Mouse (Mus musculus) ES-E14 (cell line): ENCODE measurements at regions not wholly inside any gene's neighbourhood (a gene's known extent, or its start where the extent isn't known, plus 50 kb on each side); places are given as distances from the start of the nearest gene placed in this dataset.

ENCODE experiments used
- DNase-seq: peaks from one replicate; pipeline ENCODE4 v3.0.0-alpha.2; 2013; ENCODE audit warnings: low read depth, low spot score
- H3K27ac ChIP-seq: 2 replicates; pipeline ENCODE4 v1.5.1; 2012; ENCODE audit warnings: low read depth, mild to moderate bottlenecking, low read length, moderate library complexity, mixed read lengths; ENCODE audit not compliant: poor library complexity, insufficient read depth, severe bottlenecking
- H3K36me3 ChIP-seq: 2 replicates; pipeline ENCODE4 v1.6.1; 2012; ENCODE audit warnings: mild to moderate bottlenecking, low read length, moderate library complexity, mixed read lengths; ENCODE audit not compliant: control insufficient read depth, poor library complexity, insufficient read depth, severe bottlenecking
- H3K4me1 ChIP-seq, 2 experiments: fragments of 150-350 bp in 1 of 2; sonication (generic) in 1 of 2; 2 replicates each; pipeline ENCODE4 v1.6.1; 2012; ENCODE audit warnings: low read length in 2 of 2, mild to moderate bottlenecking in 1 of 2, mixed read lengths in 1 of 2; ENCODE audit not compliant: control insufficient read depth in 2 of 2, insufficient read depth in 2 of 2, poor library complexity in 1 of 2
- H3K4me3 ChIP-seq, 2 experiments: fragments of 150-350 bp in 1 of 2; sonication (generic) in 1 of 2; 2 replicates each; pipeline ENCODE4 v1.5.1; 2012; ENCODE audit warnings: low read length in 2 of 2, low read depth in 1 of 2, mild to moderate bottlenecking in 1 of 2, mixed read lengths in 1 of 2; ENCODE audit not compliant: insufficient read depth in 1 of 2, poor library complexity in 1 of 2, severe bottlenecking in 1 of 2
- H3K9ac ChIP-seq: 2 replicates; pipeline ENCODE4 v1.6.1; 2012; ENCODE audit warnings: low read depth, mild to moderate bottlenecking, low read length, mixed read lengths; ENCODE audit not compliant: poor library complexity, insufficient read depth, severe bottlenecking
- H3K9me3 ChIP-seq: fragments of 150-350 bp; sonication (generic); 2 replicates; pipeline ENCODE4 v1.6.1; 2012; ENCODE audit warnings: low read depth, mild to moderate bottlenecking, low read length; ENCODE audit not compliant: control insufficient read depth, insufficient read depth
- CHD2 ChIP-seq: IDR thresholded peaks from 2 replicates; pipeline ENCODE4 v1.6.1; 2014; ENCODE audit warnings: mild to moderate bottlenecking, low read depth, low read length, inconsistent platforms
- HCFC1 ChIP-seq: IDR thresholded peaks from 2 replicates; pipeline ENCODE4 v1.6.1; 2012; ENCODE audit warnings: low read length, inconsistent platforms, borderline replicate concordance; ENCODE audit not compliant: insufficient read depth
- MAFK ChIP-seq: IDR thresholded peaks from 2 replicates; pipeline ENCODE4 v1.6.1; 2014; ENCODE audit warnings: mild to moderate bottlenecking, low read depth, low read length, inconsistent platforms; ENCODE audit not compliant: insufficient read depth
- ZC3H11A ChIP-seq: IDR thresholded peaks from 2 replicates; pipeline ENCODE4 v1.6.1; 2012; ENCODE audit warnings: low read depth, mild to moderate bottlenecking, inconsistent platforms, low read length, borderline replicate concordance
- ZNF384 ChIP-seq: IDR thresholded peaks from 2 replicates; pipeline ENCODE4 v1.6.1; 2012; ENCODE audit warnings: low read depth, low read length, inconsistent platforms
- in situ Hi-C, 2 experiments: fragments of 600-800 bp; cut with MboI; formaldehyde crosslinking; loops; one replicate each; pipeline ENCODE4 v1.15.1; 2025; ENCODE audit warnings: low sequenced_read_pairs in 2 of 2, inconsistent platforms in 1 of 2; ENCODE audit not compliant: unreplicated experiment in 2 of 2

DNA sequence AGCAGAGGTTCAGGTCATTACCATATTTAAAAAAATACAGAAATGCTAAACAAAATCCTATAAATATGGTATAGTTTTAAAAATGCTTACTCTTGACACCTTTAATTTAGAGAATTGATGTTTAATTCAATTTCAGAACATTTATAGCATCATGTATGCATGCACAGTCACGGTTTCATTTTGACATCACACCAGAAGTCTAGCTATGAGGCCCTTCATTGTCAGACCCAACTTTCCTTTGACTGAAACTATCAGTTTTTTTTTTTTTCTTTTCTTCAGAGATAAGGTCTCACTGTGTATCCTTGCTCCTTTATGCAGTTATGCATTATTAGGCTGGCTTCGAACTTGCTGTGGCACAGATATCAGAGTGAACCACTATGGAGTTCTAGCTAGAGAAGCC lies 61.5 kb upstream of the Bbx start:
- H3K4me1 ChIP-seq = no peaks in the 10 kb centered on the region
- no peak overlapping the region for H3K27ac ChIP-seq
- TF ChIP-seq ZNF384 (no peak), HCFC1 (no peak), ZC3H11A (no peak), MAFK (no peak), CHD2 (no peak)
- H3K9me3 ChIP-seq = no peaks in the 10 kb centered on the region
- no peak for DNase-seq
- H3K36me3 ChIP-seq = no peaks in the 10 kb centered on the region
- no peak overlapping the region for H3K4me3 ChIP-seq
- in situ Hi-C loops = no loop called here
- no peak overlapping the region for H3K9ac ChIP-seq

DNA sequence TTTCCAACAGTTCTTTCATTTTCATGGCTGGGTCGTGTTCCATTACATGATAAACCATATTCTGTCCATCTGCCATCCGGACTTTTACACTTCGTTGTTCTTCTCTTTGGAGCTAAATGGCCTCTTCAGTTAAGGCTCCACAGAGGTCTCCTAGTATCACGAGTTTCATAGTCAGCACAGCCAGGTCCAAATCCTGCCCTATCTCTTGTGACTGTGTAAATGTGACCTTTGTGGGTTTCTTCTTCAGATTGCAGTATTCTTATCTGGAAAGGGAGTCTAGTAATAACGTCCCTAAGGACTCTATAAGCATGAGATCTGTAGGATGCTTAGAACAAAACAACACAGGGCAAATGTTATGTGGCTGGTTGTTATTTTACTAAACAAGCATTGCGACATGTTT lies 57.1 kb upstream of the Bbx start:
- Histone ChIP-seq H3K36me3 (no peaks in the 10 kb centered on the region), H3K4me1 (0 out of 4 replicates have a peak, but pooled peaks cover 0 to 2% of the 10 kb centered on the region in 2 experiments), H3K9me3 (no peaks in the 10 kb centered on the region), H3K27ac (no peak overlapping the region), H3K9ac (no peak overlapping the region), H3K4me3 (no peak overlapping the region)
- TF ChIP-seq CHD2 (no peak), ZC3H11A (no peak), HCFC1 (no peak), MAFK (no peak), ZNF384 (no peak)
- no peak for DNase-seq
- in situ Hi-C loops = no loop called here

DNA sequence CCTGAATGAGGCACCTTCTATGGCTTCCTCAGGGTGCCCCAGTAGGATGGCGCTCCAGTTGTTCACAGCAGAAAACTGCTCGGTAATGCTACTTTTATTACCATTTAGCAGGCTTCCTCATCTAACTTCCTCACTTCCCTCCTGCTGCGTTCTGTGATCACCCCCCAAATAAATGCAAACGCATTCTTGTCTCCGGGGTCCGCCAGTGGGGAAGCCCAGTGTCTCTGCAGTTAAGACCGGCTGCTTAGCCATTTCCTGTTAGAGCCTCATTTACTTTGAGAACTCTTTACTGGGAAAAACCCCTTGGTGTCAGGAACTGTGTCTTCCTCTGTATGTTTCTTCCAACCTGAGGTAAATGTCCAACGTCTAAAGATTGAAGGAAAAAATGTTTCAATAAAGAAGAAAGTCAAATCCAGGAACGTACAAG lies 50.2 kb upstream of the Bbx start:
- Histone ChIP-seq H3K27ac (peak overlapping the region; percentile 70), H3K9ac (no peak overlapping the region), H3K9me3 (no peaks in the 10 kb centered on the region), H3K4me3 (peak overlapping the region; percentile 8 to 15; a peak in 2 of 4 replicates), H3K36me3 (no peaks in the 10 kb centered on the region), H3K4me1 (peaks cover 10 to 16% of the 10 kb centered on the region in 2 experiments; a peak in 3 of 4 replicates)
- in situ Hi-C loops = no loop called here
- no peak for DNase-seq
- TF ChIP-seq HCFC1 (no peak), ZC3H11A (no peak), MAFK (0 out of 2 replicates have a peak, but pooled peaks have one; percentile 12), CHD2 (no peak), ZNF384 (no peak)
